Mouse (Mus musculus): Measurements from ENCODE around the gene Grip1. TPM values are rescaled to one million over a fixed set of nuclear protein-coding genes. Genes with fewer than 3 reads are reported as not detected.

Grip1 gene
- polyA plus RNA-seq, 1 experiment from 2014 or later, result 5.9 TPM

DNA sequence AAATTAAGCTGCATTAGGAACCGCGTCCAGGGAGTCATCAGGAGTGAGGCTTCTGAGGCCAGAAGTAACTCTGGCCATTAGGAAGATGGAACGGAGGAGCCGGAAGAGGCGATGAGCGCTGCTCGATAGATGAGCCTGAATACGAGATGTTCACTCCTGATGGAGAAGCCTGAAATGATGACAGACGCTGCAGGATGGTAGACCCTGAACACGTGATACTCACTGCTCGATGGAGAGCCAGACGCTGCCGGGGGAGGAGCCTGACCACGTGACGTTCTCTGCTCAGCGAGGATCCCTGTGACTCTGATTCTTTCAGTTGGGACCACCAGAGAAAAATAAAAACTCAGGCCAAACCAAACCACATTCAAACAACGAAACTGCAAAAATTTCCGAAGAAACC, 37.2 kb downstream of the Grip1 start:
- 91% methylated on average over 18 of the region's 18 CpGs for WGBS
- Histone ChIP-seq H3K4me3 (ENCODE audit: low read depth, low read length) (no peak overlapping the region), H3K4me2 (ENCODE audit: low read depth, low read length) (no peak overlapping the region), H3K9me3 (replicated peaks; ENCODE audit: control insufficient read depth, low read length) (no peaks in the 10 kb centered on the region), H3K27ac (replicated peaks; ENCODE audit: low read depth, low read length) (no peak overlapping the region), H3K4me1 (ENCODE audit: control insufficient read depth, insufficient read depth, low read length) (no peaks in the 10 kb centered on the region), H3K27me3 (ENCODE audit: control insufficient read depth, insufficient read depth, low read length) (no peaks in the 10 kb centered on the region), H3K36me3 (replicated peaks; ENCODE audit: control insufficient read depth, insufficient read depth, low read depth, low read length) (no peaks in the 10 kb centered on the region), H3K9ac (replicated peaks; ENCODE audit: low read length) (no peak overlapping the region)
- no peak for ATAC-seq (replicated peaks; ENCODE audit: insufficient number of reproducible peaks, low FRiP score, low TSS enrichment, low read depth)
- DNase-seq (ENCODE audit: low spot score), result no peak

DNA sequence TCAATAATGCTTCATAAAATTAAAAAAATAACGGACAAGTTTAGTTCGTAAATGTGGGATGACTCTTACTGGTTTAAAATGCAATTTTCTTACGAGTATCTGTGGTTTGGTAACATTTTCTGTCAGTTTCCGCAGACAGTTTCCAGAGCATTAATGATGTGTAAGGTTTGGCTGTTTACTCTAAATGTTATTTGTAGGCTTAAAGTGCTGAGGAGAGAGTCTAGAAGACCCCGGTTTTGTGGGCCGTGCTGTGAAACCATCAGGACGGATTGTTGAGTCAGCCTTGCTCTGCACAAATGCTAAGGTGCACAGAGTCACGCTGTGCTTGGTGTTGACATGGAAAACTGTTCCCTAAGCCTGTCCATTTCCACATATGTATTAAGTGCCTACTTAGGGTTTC, 41.7 kb downstream of the Grip1 start:
- no peak for DNase-seq (ENCODE audit: low spot score)

DNA sequence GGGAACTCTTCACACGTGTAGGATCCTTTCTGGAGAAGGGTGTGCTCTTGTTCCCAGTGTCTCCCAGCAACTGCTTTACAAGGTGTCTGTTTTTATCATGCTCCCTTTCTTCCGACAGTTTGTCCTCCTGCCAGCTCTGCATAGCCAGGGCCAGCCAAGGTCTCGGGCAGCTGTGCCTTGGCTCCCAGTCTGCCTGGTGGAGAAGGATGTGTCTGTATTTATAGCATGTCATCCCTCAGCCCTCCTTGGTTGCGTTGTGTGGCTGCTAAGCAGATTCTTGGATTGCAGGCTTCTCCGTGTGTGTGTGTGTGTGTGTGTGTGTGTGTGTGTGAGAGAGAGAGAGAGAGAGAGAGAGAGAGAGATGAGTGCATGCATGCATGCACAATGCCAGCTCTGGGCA, 42.6 kb downstream of the Grip1 start:
- no peak overlapping the region for H3K27ac ChIP-seq (replicated peaks; ENCODE audit: low read depth, low read length)
- H3K4me2 ChIP-seq (ENCODE audit: low read depth, low read length), result no peak overlapping the region
- H3K9ac ChIP-seq (replicated peaks; ENCODE audit: low read length), result no peak overlapping the region
- no peaks in the 10 kb centered on the region for H3K4me1 ChIP-seq (ENCODE audit: control insufficient read depth, insufficient read depth, low read length)
- H3K36me3 ChIP-seq (replicated peaks; ENCODE audit: control insufficient read depth, insufficient read depth, low read depth, low read length), result no peaks in the 10 kb centered on the region
- H3K4me3 ChIP-seq (ENCODE audit: low read depth, low read length), result no peak overlapping the region
- ATAC-seq (replicated peaks; ENCODE audit: insufficient number of reproducible peaks, low FRiP score, low TSS enrichment, low read depth), result no peak
- H3K27me3 ChIP-seq (ENCODE audit: control insufficient read depth, insufficient read depth, low read length), result no peaks in the 10 kb centered on the region
- 85% methylated on average over 5 of the region's 5 CpGs for WGBS
- H3K9me3 ChIP-seq (replicated peaks; ENCODE audit: control insufficient read depth, low read length), result no peaks in the 10 kb centered on the region
- DNase-seq (ENCODE audit: low spot score), result no peak

More for the DNA sequence above, 41.7 kb downstream of the Grip1 start:
- no peaks in the 10 kb centered on the region for H3K4me1 ChIP-seq (ENCODE audit: control insufficient read depth, insufficient read depth, low read length)
- H3K4me3 ChIP-seq (ENCODE audit: low read depth, low read length), result no peak overlapping the region
- no peak overlapping the region for H3K9ac ChIP-seq (replicated peaks; ENCODE audit: low read length)
- H3K27me3 ChIP-seq (ENCODE audit: control insufficient read depth, insufficient read depth, low read length), result no peaks in the 10 kb centered on the region
- no peak overlapping the region for H3K4me2 ChIP-seq (ENCODE audit: low read depth, low read length)
- H3K27ac ChIP-seq (replicated peaks; ENCODE audit: low read depth, low read length), result no peak overlapping the region
- H3K9me3 ChIP-seq (replicated peaks; ENCODE audit: control insufficient read depth, low read length), result no peaks in the 10 kb centered on the region
- 85% methylated on average over 8 of the region's 8 CpGs for WGBS
- no peak for ATAC-seq (replicated peaks; ENCODE audit: insufficient number of reproducible peaks, low FRiP score, low TSS enrichment, low read depth)
- no peaks in the 10 kb centered on the region for H3K36me3 ChIP-seq (replicated peaks; ENCODE audit: control insufficient read depth, insufficient read depth, low read depth, low read length)

DNA sequence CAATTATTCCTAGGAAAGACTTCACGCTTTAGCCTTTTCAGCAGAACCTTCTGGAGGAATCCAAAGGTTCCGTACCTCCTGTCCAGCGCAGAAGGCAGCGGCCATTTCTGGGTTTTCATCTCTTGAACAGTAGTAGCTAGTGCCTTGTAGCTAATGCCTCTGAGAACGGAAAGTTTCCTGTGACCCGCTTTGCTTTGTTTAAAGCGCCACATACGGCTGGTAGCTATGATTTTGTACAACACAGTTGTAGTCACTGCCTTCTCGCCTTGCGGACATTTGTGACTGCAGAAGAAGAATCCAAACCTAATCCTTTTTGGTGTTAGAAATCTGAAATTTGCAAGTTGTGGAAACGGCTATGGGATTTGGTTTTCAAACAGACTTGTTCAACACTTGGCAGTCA, 68.1 kb downstream of the Grip1 start:
- ATAC-seq (replicated peaks; ENCODE audit: insufficient number of reproducible peaks, low FRiP score, low TSS enrichment, low read depth) (no peak), DNase-seq (ENCODE audit: low spot score) (no peak)
- Histone ChIP-seq H3K27ac (replicated peaks; ENCODE audit: low read depth, low read length) (no peak overlapping the region), H3K4me3 (ENCODE audit: low read depth, low read length) (no peak overlapping the region), H3K4me2 (ENCODE audit: low read depth, low read length) (no peak overlapping the region), H3K9me3 (replicated peaks; ENCODE audit: control insufficient read depth, low read length) (no peaks in the 10 kb centered on the region), H3K27me3 (ENCODE audit: control insufficient read depth, insufficient read depth, low read length) (no peaks in the 10 kb centered on the region), H3K4me1 (ENCODE audit: control insufficient read depth, insufficient read depth, low read length) (no peaks in the 10 kb centered on the region), H3K36me3 (replicated peaks; ENCODE audit: control insufficient read depth, insufficient read depth, low read depth, low read length) (no peaks in the 10 kb centered on the region), H3K9ac (replicated peaks; ENCODE audit: low read length) (no peak overlapping the region)
- 89% methylated on average over 11 of the region's 11 CpGs for WGBS

DNA sequence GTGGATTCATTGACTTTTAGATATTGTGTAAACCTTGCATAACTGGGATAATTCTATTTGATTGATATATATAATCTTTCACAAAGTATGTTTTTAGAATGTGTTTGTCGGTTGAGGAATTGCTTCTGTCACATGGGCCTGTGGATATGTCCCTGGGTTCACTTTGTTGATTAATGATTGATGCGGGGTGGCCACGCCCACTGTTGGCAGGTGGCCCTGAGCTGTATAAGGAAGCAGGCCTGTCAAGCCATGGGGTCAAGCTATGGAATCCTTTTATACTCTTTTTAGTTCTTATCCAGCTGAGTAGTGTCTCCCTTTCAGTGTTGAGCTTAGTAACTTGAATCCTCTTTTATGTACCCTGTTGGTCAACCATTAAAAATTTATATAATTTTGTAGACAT, 72.1 kb downstream of the Grip1 start:
- WGBS, result 73% methylated on average over 3 of the region's 3 CpGs

DNA sequence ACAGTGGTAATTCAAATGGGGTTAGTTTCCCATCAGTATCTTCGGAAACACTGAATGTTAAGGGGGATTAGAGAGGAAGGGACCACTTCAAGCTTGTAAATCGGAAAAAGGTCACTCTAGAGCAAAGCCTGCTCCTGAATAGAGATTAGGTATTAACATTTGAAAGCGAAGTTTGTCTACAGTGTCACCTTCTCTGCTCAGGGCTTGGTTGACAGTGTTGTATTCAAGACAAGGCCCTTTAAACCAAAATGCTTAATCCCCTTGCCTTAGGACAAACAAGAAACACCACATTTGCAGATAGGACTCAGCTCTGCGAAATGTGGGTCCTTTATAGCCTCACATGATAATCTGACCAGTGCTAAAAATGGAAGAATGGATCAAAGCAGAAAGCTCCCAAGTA, 81.2 kb downstream of the Grip1 start:
- no peaks in the 10 kb centered on the region for H3K27me3 ChIP-seq (ENCODE audit: control insufficient read depth, insufficient read depth, low read length)
- WGBS, result 55% methylated on average over 4 of the region's 4 CpGs
- no peak overlapping the region for H3K4me2 ChIP-seq (ENCODE audit: low read depth, low read length)
- no peak overlapping the region for H3K4me3 ChIP-seq (ENCODE audit: low read depth, low read length)
- no peak overlapping the region for H3K27ac ChIP-seq (replicated peaks; ENCODE audit: low read depth, low read length)
- DNase-seq (ENCODE audit: low spot score) (no peak), ATAC-seq (replicated peaks; ENCODE audit: insufficient number of reproducible peaks, low FRiP score, low TSS enrichment, low read depth) (no peak)
- no peak overlapping the region for H3K9ac ChIP-seq (replicated peaks; ENCODE audit: low read length)
- H3K36me3 ChIP-seq (replicated peaks; ENCODE audit: control insufficient read depth, insufficient read depth, low read depth, low read length), result no peaks in the 10 kb centered on the region
- H3K9me3 ChIP-seq (replicated peaks; ENCODE audit: control insufficient read depth, low read length), result no peaks in the 10 kb centered on the region
- no peaks in the 10 kb centered on the region for H3K4me1 ChIP-seq (ENCODE audit: control insufficient read depth, insufficient read depth, low read length)

More for the DNA sequence above, 72.1 kb downstream of the Grip1 start:
- no peak for ATAC-seq (replicated peaks; ENCODE audit: insufficient number of reproducible peaks, low FRiP score, low TSS enrichment, low read depth)
- Histone ChIP-seq H3K36me3 (replicated peaks; ENCODE audit: control insufficient read depth, insufficient read depth, low read depth, low read length) (no peaks in the 10 kb centered on the region), H3K4me1 (ENCODE audit: control insufficient read depth, insufficient read depth, low read length) (no peaks in the 10 kb centered on the region), H3K27me3 (ENCODE audit: control insufficient read depth, insufficient read depth, low read length) (no peaks in the 10 kb centered on the region), H3K4me3 (ENCODE audit: low read depth, low read length) (no peak overlapping the region), H3K9me3 (replicated peaks; ENCODE audit: control insufficient read depth, low read length) (no peaks in the 10 kb centered on the region), H3K9ac (replicated peaks; ENCODE audit: low read length) (no peak overlapping the region), H3K4me2 (ENCODE audit: low read depth, low read length) (no peak overlapping the region), H3K27ac (replicated peaks; ENCODE audit: low read depth, low read length) (no peak overlapping the region)
- DNase-seq (ENCODE audit: low spot score), result no peak

DNA sequence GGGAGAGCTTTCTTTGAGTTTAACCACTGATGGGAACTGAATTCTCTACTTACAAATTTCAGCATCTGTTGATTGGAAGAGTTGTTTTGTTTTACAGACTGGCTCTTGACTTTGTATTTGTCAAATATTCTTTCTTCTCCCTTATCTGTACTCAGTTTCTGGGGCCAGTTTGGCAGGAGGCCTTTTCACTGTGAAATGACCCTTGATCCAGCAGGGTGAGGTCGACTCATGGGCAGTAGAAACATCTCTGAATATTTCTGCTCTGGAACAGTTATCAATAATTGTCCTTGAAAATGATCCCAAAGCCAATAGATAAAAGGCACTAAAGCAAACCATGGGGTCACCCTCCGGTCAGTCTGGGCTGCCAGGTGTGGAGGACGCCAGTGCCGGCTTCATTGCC, 88.0 kb downstream of the Grip1 start:
- DNase-seq (ENCODE audit: low spot score) (no peak), ATAC-seq (replicated peaks; ENCODE audit: insufficient number of reproducible peaks, low FRiP score, low TSS enrichment, low read depth) (no peak)
- 86% methylated on average over 4 of the region's 4 CpGs for WGBS
- Histone ChIP-seq H3K9me3 (replicated peaks; ENCODE audit: control insufficient read depth, low read length) (no peaks in the 10 kb centered on the region), H3K4me2 (ENCODE audit: low read depth, low read length) (no peak overlapping the region), H3K4me1 (ENCODE audit: control insufficient read depth, insufficient read depth, low read length) (no peaks in the 10 kb centered on the region), H3K27me3 (ENCODE audit: control insufficient read depth, insufficient read depth, low read length) (no peaks in the 10 kb centered on the region), H3K9ac (replicated peaks; ENCODE audit: low read length) (no peak overlapping the region), H3K4me3 (ENCODE audit: low read depth, low read length) (no peak overlapping the region), H3K27ac (replicated peaks; ENCODE audit: low read depth, low read length) (no peak overlapping the region), H3K36me3 (replicated peaks; ENCODE audit: control insufficient read depth, insufficient read depth, low read depth, low read length) (no peaks in the 10 kb centered on the region)

DNA sequence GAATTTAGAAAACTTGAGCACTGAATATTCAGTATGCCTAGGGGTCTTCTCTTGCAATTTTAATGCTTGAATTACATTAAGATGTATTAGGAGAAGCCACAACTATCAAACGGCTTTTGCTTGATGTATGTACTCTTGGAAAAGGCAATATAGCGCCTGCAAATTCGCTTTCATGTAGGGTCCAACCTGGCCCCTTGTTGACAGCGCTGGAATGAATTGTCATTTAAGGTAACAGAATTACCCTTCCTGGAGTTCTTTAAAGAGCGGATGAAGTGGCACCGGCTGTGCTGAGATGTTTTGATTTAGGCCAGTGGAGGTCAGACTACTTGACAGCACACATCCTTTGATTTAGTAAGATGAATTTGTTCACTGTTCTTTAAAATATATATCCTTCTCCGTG, 90.1 kb downstream of the Grip1 start:
- no peak overlapping the region for H3K4me3 ChIP-seq (ENCODE audit: low read depth, low read length)
- H3K27ac ChIP-seq (replicated peaks; ENCODE audit: low read depth, low read length), result no peak overlapping the region
- DNase-seq (ENCODE audit: low spot score) (no peak), ATAC-seq (replicated peaks; ENCODE audit: insufficient number of reproducible peaks, low FRiP score, low TSS enrichment, low read depth) (no peak)
- H3K36me3 ChIP-seq (replicated peaks; ENCODE audit: control insufficient read depth, insufficient read depth, low read depth, low read length), result no peaks in the 10 kb centered on the region
- no peaks in the 10 kb centered on the region for H3K27me3 ChIP-seq (ENCODE audit: control insufficient read depth, insufficient read depth, low read length)
- no peaks in the 10 kb centered on the region for H3K4me1 ChIP-seq (ENCODE audit: control insufficient read depth, insufficient read depth, low read length)
- H3K4me2 ChIP-seq (ENCODE audit: low read depth, low read length), result no peak overlapping the region
- H3K9ac ChIP-seq (replicated peaks; ENCODE audit: low read length), result no peak overlapping the region
- H3K9me3 ChIP-seq (replicated peaks; ENCODE audit: control insufficient read depth, low read length), result no peaks in the 10 kb centered on the region
- 68% methylated on average over 7 of the region's 7 CpGs for WGBS
